Mouse (Mus musculus) lung, postnatal 0 days (tissue): ENCODE results near the gene Cd4. TPM values are rescaled to one million over a fixed set of nuclear protein-coding genes. Genes with fewer than 3 reads are reported as not detected.

ENCODE experiments used
- ATAC-seq: fragments of 200-750 bp; cut with Nextera tagmentation; 2 replicates; pipeline ENCODE4 v1.8.0; 2017; ENCODE audit warnings: moderate library complexity
- DNase-seq: peaks from one replicate; pipeline ENCODE4 v3.0.0-alpha.2; 2016; ENCODE audit warnings: low spot score
- H3K27ac ChIP-seq: fragments of 300-500 bp; sonication (generic); 2 replicates; pipeline ENCODE4 v1.5.1; 2014; ENCODE audit warnings: antibody characterized with exemption, mild to moderate bottlenecking, low read length, mixed read lengths
- H3K27me3 ChIP-seq: fragments of 300-500 bp; sonication (generic); replicated peaks from 2 replicates; pipeline ENCODE4 v1.6.1; 2014; ENCODE audit warnings: low read length, mixed read lengths; ENCODE audit not compliant: insufficient read depth
- H3K36me3 ChIP-seq: fragments of 300-500 bp; sonication (generic); 2 replicates; pipeline ENCODE4 v1.6.1; 2014; ENCODE audit warnings: low read length, mixed read lengths; ENCODE audit not compliant: insufficient read depth
- H3K4me1 ChIP-seq: fragments of 300-500 bp; sonication (generic); 2 replicates; pipeline ENCODE4 v1.6.1; 2014; ENCODE audit warnings: antibody characterized with exemption, low read depth, low read length, mixed read lengths; ENCODE audit not compliant: insufficient read depth
- H3K4me2 ChIP-seq: fragments of 300-500 bp; sonication (generic); replicated peaks from 2 replicates; pipeline ENCODE4 v1.6.1; 2014; ENCODE audit warnings: low read depth, mild to moderate bottlenecking, low read length, moderate library complexity, mixed read lengths
- H3K4me3 ChIP-seq: fragments of 300-500 bp; sonication (generic); 2 replicates; pipeline ENCODE4 v1.5.1; 2014; ENCODE audit warnings: low read depth, low read length
- H3K9ac ChIP-seq: fragments of 300-500 bp; sonication (generic); replicated peaks from 2 replicates; pipeline ENCODE4 v1.6.1; 2014; ENCODE audit warnings: low read depth, mild to moderate bottlenecking
- H3K9me3 ChIP-seq: fragments of 300-500 bp; sonication (generic); 2 replicates; pipeline ENCODE4 v1.6.1; 2016; ENCODE audit warnings: low read length, mixed read lengths
- CTCF ChIP-seq: IDR thresholded peaks from 2 replicates; pipeline ENCODE4 v1.5.1; 2016; ENCODE audit warnings: antibody characterized with exemption, mild to moderate bottlenecking
- EP300 ChIP-seq: IDR thresholded peaks from 2 replicates; pipeline ENCODE4 v1.6.1; 2016; ENCODE audit warnings: antibody characterized with exemption, mild to moderate bottlenecking, control low read depth
- WGBS: fragments of 180-500 bp; shearing (Covaris S2); extraction: QIAGEN DNeasy Blood & Tissue Kit; methylation state at CpG from one replicate; pipeline ENCODE4 v1.1.7; 2014; 5-methylcytosine and 5-hydroxymethylcytosine counted together
- polyA plus RNA-seq: library from polyadenylated mRNA; unstranded; fragments of >200 nt; fragmentation: Nextera tagmentation; extraction: Ambion mirVana; gene quantifications from 2 replicates; pipeline ENCODE4 v1.2.1, GENCODE M21; 2015

Gene Cd4
- 0.07 and 0.10 TPM in 2 replicates for polyA plus RNA-seq

DNA sequence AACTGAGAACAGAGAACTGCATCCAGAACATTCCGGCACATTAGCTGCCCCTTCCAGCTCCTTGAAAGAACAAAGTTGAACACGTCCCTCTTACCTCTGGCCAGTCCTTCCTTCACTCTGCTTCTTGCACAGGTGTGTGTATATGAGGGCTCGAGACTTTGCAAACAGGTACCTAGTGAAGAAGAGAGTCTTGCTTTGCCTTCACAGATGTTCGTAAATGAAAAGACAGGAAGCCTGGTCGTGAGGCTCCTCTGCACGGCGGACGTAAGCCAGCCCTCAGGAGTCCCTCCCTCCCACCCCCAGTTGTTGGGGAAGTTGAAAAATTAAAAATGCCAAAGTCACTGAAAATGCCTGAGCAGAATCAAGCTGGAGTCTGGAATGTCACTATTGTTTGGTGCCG is at the start of gene Cd4:
Gene Cd4, minus strand, starts transcription at position 236 of the 400 bp plus-strand sequence.
- 68% methylated on average over 9 of the region's 9 CpGs for WGBS
- H3K27ac ChIP-seq: no peak within 1 kb of the TSS
- no peaks in the 10 kb centered on the region for H3K36me3 ChIP-seq
- H3K4me2 ChIP-seq: no peak within 1 kb of the TSS
- ATAC-seq: no peak
- no peak for DNase-seq
- no peak for TF ChIP-seq CTCF
- no peak for TF ChIP-seq EP300
- H3K9me3 ChIP-seq: no peaks in the 10 kb centered on the region
- no peak within 1 kb of the TSS for H3K9ac ChIP-seq
- H3K27me3 ChIP-seq: no peaks in the 10 kb centered on the region
- no peaks in the 10 kb centered on the region for H3K4me1 ChIP-seq
- H3K4me3 ChIP-seq: no peak within 1 kb of the TSS

DNA sequence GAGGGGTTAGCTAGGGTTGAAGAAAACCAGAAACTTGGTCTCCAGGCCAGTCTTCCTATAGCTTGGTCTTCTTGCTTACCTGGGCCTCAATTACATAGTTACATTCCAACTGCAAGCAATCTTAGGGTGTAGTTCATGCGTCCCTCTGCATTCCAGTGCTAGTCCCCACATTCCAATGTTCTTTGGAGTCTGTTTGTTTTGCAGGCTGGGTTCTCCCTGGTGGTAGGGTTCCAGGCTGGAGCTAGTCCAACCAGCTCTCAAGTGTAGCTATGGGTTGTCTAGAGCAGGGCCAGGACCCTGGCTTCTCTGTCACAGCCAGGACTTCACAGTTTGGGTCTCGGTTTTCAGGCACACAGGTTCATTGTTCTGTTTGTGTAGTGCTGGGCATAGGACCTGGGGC is 49.5 kb upstream of the Cd4 start:
- H3K27ac ChIP-seq: peak overlapping the region; percentile 68
- TF ChIP-seq CTCF (no peak), EP300 (peak; percentile 68)
- ATAC-seq (peak; percentile 85), DNase-seq (peak; percentile 48)
- H3K4me2 ChIP-seq: no peak overlapping the region
- H3K36me3 ChIP-seq: peaks cover 23% of the 10 kb centered on the region; the same call in 1 of the 2 replicates
- WGBS: 51% methylated on average over 2 of the region's 2 CpGs
- H3K4me3 ChIP-seq: no peak overlapping the region
- H3K4me1 ChIP-seq: peaks cover 2% of the 10 kb centered on the region
- H3K9me3 ChIP-seq: no peaks in the 10 kb centered on the region
- H3K9ac ChIP-seq: no peak overlapping the region
- no peaks in the 10 kb centered on the region for H3K27me3 ChIP-seq

GRCm38 (mm10) chr6:124936681-124937080 is 48.7 kb upstream of the Cd4 start:
- Histone ChIP-seq H3K27ac (0 out of 2 replicates have a peak overlapping the region, but pooled peaks have one; percentile 68), H3K36me3 (peaks cover 23% of the 10 kb centered on the region; the same call in 1 of the 2 replicates), H3K27me3 (no peaks in the 10 kb centered on the region), H3K9ac (no peak overlapping the region), H3K4me3 (no peak overlapping the region), H3K4me1 (peaks cover 7% of the 10 kb centered on the region), H3K4me2 (no peak overlapping the region), H3K9me3 (no peaks in the 10 kb centered on the region)
- TF ChIP-seq EP300: no peak
- DNase-seq (no peak), ATAC-seq (no peak)
- 55% methylated on average over 1 of the region's 1 CpGs for WGBS

DNA sequence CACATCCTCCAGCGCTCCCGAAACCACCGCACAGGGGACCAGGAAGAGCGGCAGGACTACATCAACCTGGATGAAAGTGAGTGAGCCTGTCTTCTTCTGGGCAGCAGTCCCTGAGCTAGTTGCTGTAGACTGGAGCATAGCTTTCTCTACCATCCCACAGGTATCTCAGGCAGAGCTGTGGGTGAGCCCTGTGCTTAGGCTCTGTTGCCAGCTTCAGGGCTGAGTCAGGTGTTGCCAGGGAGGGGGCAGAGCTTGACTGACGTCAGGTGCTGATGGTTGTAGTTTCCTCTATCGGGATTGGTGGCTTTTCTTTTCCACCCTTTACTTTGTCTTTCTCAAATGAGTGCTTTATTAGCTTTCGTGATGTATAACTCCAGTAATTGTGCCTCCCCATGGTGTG is 46.6 kb upstream of the Cd4 start:
- Histone ChIP-seq H3K4me2 (no peak overlapping the region), H3K27ac (no peak overlapping the region), H3K9ac (no peak overlapping the region), H3K4me1 (peaks cover 12% of the 10 kb centered on the region), H3K4me3 (no peak overlapping the region), H3K27me3 (no peaks in the 10 kb centered on the region), H3K9me3 (no peaks in the 10 kb centered on the region), H3K36me3 (peaks cover 23% of the 10 kb centered on the region; the same call in 1 of the 2 replicates)
- DNase-seq (no peak), ATAC-seq (no peak)
- WGBS: 92% methylated on average over 7 of the region's 7 CpGs
- TF ChIP-seq CTCF (no peak), EP300 (no peak)

DNA sequence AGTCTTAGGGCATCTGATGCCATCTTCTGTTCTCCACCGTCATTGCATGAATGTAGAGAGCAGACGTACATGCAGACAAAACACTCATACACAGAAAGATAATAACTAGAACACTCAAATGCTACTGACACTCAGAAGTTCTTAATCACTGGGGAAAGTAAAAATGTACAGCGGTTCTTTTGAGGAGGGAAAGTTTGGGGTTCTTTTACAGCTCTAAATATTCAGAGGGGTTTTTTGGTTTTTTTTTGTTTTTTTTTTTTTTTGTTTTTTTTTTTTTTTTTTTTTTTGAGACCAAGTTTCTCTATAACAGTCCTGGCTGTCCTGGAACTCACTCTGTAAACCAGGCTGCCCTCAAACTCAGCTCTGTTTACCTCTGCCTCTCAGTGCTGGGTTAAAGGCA is 45.1 kb upstream of the Cd4 start:
- no peak for ATAC-seq
- DNase-seq: no peak
- TF ChIP-seq EP300 (no peak), CTCF (peak; percentile 25; the same call in 1 of the 2 replicates)
- Histone ChIP-seq H3K9me3 (no peaks in the 10 kb centered on the region), H3K4me3 (no peak overlapping the region), H3K9ac (no peak overlapping the region), H3K4me2 (no peak overlapping the region), H3K27ac (no peak overlapping the region), H3K27me3 (no peaks in the 10 kb centered on the region), H3K4me1 (peaks cover 12% of the 10 kb centered on the region), H3K36me3 (peaks cover 23% of the 10 kb centered on the region; the same call in 1 of the 2 replicates)
- 78% methylated on average over 3 of the region's 3 CpGs for WGBS

DNA sequence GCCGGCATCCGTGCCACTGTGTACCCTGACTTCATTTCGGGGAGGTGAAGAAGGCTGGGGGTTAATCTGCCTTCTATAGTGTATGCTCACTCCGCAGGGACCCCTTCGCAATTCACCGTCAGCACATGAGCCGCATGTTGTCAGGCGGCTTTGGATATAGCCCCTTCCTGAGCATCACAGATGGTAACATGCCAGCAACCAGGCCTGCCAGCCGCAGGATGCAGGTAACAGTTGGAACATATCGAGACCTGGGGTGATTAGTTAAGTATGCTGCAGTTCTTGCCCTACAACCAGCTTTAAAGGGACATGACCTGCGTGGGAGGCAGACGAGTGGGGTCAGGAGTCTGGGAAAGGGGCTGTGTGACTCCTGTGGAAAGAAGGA is 44.3 kb upstream of the Cd4 start:
- 45% methylated on average over 12 of the region's 12 CpGs for WGBS
- H3K4me3 ChIP-seq: peak overlapping the region; percentile 79
- peak overlapping the region; percentile 96 for H3K27ac ChIP-seq
- no peaks in the 10 kb centered on the region for H3K27me3 ChIP-seq
- no peaks in the 10 kb centered on the region for H3K9me3 ChIP-seq
- peaks cover 12% of the 10 kb centered on the region for H3K4me1 ChIP-seq
- ATAC-seq (no peak), DNase-seq (no peak)
- H3K9ac ChIP-seq: peak overlapping the region; percentile 86
- peaks cover 23% of the 10 kb centered on the region; the same call in 1 of the 2 replicates for H3K36me3 ChIP-seq
- peak overlapping the region; percentile 71 for H3K4me2 ChIP-seq
- no peak for TF ChIP-seq CTCF
- no peak for TF ChIP-seq EP300
